Mouse (Mus musculus) MEL (cell line): ENCODE results near the gene Gm49342. TPM values are rescaled to one million over a fixed set of nuclear protein-coding genes. Genes with fewer than 3 reads are reported as not detected.

Source experiments
- DNase-seq: peaks from one replicate; pipeline ENCODE4 v3.0.0; 2011; ENCODE audit warnings: low read depth, low spot score
- H3K27ac ChIP-seq: 2 replicates; pipeline ENCODE4 v1.5.1; 2012; ENCODE audit warnings: low read depth, mild to moderate bottlenecking, control low read depth, low read length, moderate library complexity; ENCODE audit not compliant: control insufficient read depth
- H3K27me3 ChIP-seq, 2 experiments: fragments of 150-350 bp in 1 of 2; sonication (generic) in 1 of 2; 2 replicates each; pipeline ENCODE4 v1.6.1; 2012; ENCODE audit warnings: low read length in 2 of 2, mild to moderate bottlenecking in 2 of 2, improper control_type of control experiment in 1 of 2, moderate library complexity in 1 of 2; ENCODE audit not compliant: insufficient read depth in 2 of 2, control insufficient read depth in 1 of 2
- H3K36me3 ChIP-seq, 2 experiments: 2 replicates each; pipeline ENCODE4 v1.6.1; 2012 to 2014; ENCODE audit warnings: low read length in 2 of 2, improper control_type of control experiment in 1 of 2, inconsistent platforms in 1 of 2, mild to moderate bottlenecking in 1 of 2; ENCODE audit not compliant: insufficient read depth in 2 of 2, control insufficient read depth in 1 of 2
- H3K4me1 ChIP-seq, 2 experiments: fragments of 150-350 bp in 1 of 2; sonication (generic) in 1 of 2; 2 replicates each; pipeline ENCODE4 v1.6.1; 2012; ENCODE audit warnings: low read length in 2 of 2, improper control_type of control experiment in 1 of 2, mild to moderate bottlenecking in 1 of 2; ENCODE audit not compliant: insufficient read depth in 2 of 2, control insufficient read depth in 1 of 2
- H3K4me3 ChIP-seq, 2 experiments: fragments of 150-350 bp in 1 of 2; sonication (generic) in 1 of 2; 2 replicates each; pipeline ENCODE4 v1.5.1; 2012; ENCODE audit warnings: low read depth in 2 of 2, low read length in 2 of 2, mild to moderate bottlenecking in 2 of 2, moderate library complexity in 2 of 2, control low read depth in 1 of 2, improper control_type of control experiment in 1 of 2; ENCODE audit not compliant: control insufficient read depth in 1 of 2, insufficient read depth in 1 of 2
- H3K79me2 ChIP-seq: 2 replicates; pipeline ENCODE4 v1.6.1; 2012; ENCODE audit warnings: mild to moderate bottlenecking, low read length, moderate library complexity; ENCODE audit not compliant: control insufficient read depth, poor library complexity, insufficient read depth
- H3K9ac ChIP-seq: 2 replicates; pipeline ENCODE4 v1.6.1; 2012; ENCODE audit warnings: low read depth, mild to moderate bottlenecking, control low read depth, low read length, moderate library complexity; ENCODE audit not compliant: control insufficient read depth, poor library complexity, severe bottlenecking
- H3K9me3 ChIP-seq: fragments of 150-350 bp; sonication (generic); replicated peaks from 2 replicates; pipeline ENCODE4 v1.6.1; 2012; ENCODE audit warnings: mild to moderate bottlenecking, low read length, improper control_type of control experiment, moderate library complexity; ENCODE audit not compliant: insufficient read depth
- BHLHE40 ChIP-seq: IDR thresholded peaks from 2 replicates; pipeline ENCODE4 v1.6.1; 2012; ENCODE audit warnings: low read depth, mild to moderate bottlenecking, inconsistent platforms, low read length, improper control_type of control experiment, borderline replicate concordance
- CHD2 ChIP-seq: IDR thresholded peaks from 2 replicates; pipeline ENCODE4 v1.6.1; 2011; ENCODE audit warnings: low read length, improper control_type of control experiment
- E2F4 ChIP-seq: IDR thresholded peaks from 2 replicates; pipeline ENCODE4 v1.6.1; 2011; ENCODE audit warnings: low read depth, low read length, improper control_type of control experiment, borderline replicate concordance
- ELF1 ChIP-seq: IDR thresholded peaks from 2 replicates; pipeline ENCODE4 v1.6.1; 2014; ENCODE audit warnings: low read depth, mild to moderate bottlenecking, inconsistent platforms, low read length, improper control_type of control experiment, moderate library complexity
- EP300 ChIP-seq, 2 experiments: IDR thresholded peaks; 2 replicates each; pipeline ENCODE4 v1.6.1; 2011; ENCODE audit warnings: improper control_type of control experiment in 2 of 2, low read length in 2 of 2, low read depth in 1 of 2, mild to moderate bottlenecking in 1 of 2
- GATA1 ChIP-seq: IDR thresholded peaks from 2 replicates; pipeline ENCODE4 v1.6.1; 2011; ENCODE audit warnings: low read depth, low read length, improper control_type of control experiment
- JUND ChIP-seq: IDR thresholded peaks from 2 replicates; pipeline ENCODE4 v1.6.1; 2011; ENCODE audit warnings: low read depth, mild to moderate bottlenecking, improper control_type of control experiment, low read length
- KAT2A ChIP-seq: conservative IDR thresholded peaks from 2 replicates; pipeline ENCODE4 v1.6.1; 2012; ENCODE audit warnings: low read depth, low read length, improper control_type of control experiment, inconsistent platforms
- MAX ChIP-seq: IDR thresholded peaks from 2 replicates; pipeline ENCODE4 v1.6.1; 2011; ENCODE audit warnings: low read length, improper control_type of control experiment
- MAZ ChIP-seq: IDR thresholded peaks from 2 replicates; pipeline ENCODE4 v1.6.1; 2012; ENCODE audit warnings: low read depth, mild to moderate bottlenecking, inconsistent platforms, low read length, improper control_type of control experiment
- MXI1 ChIP-seq: IDR thresholded peaks from 2 replicates; pipeline ENCODE4 v1.6.1; 2011; ENCODE audit warnings: mild to moderate bottlenecking, low read depth, low read length, improper control_type of control experiment
- MYB ChIP-seq: IDR thresholded peaks from 2 replicates; pipeline ENCODE4 v1.6.1; 2011; ENCODE audit warnings: mild to moderate bottlenecking, low read depth, low read length, improper control_type of control experiment
- MYC ChIP-seq: IDR thresholded peaks from 2 replicates; pipeline ENCODE4 v1.6.1; 2011; ENCODE audit warnings: low read depth, mild to moderate bottlenecking, low read length, improper control_type of control experiment, moderate library complexity
- POLR2AphosphoS2 ChIP-seq: IDR thresholded peaks from 2 replicates; pipeline ENCODE4 v1.6.1; 2011; ENCODE audit warnings: low read length, improper control_type of control experiment
- POLR2AphosphoS5 ChIP-seq: IDR thresholded peaks from 2 replicates; pipeline ENCODE4 v1.6.1; 2012; ENCODE audit warnings: low read depth, borderline replicate concordance, mild to moderate bottlenecking, inconsistent platforms, low read length, moderate library complexity, mixed read lengths
- RAD21 ChIP-seq: IDR thresholded peaks from 2 replicates; pipeline ENCODE4 v1.6.1; 2011; ENCODE audit warnings: mild to moderate bottlenecking, low read depth, low read length, improper control_type of control experiment
- RCOR1 ChIP-seq: IDR thresholded peaks from 2 replicates; pipeline ENCODE4 v1.6.1; 2012; ENCODE audit warnings: low read depth, mild to moderate bottlenecking, inconsistent platforms, low read length, improper control_type of control experiment
- TAL1 ChIP-seq: IDR thresholded peaks from 2 replicates; pipeline ENCODE4 v1.6.1; 2012; ENCODE audit warnings: mild to moderate bottlenecking, inconsistent platforms, low read length, moderate library complexity, mixed read lengths
- TBP ChIP-seq: IDR thresholded peaks from 2 replicates; pipeline ENCODE4 v1.8.0; 2011; ENCODE audit warnings: low read depth, low read length, improper control_type of control experiment
- TCF12 ChIP-seq: IDR thresholded peaks from 2 replicates; pipeline ENCODE4 v1.6.1; 2014; ENCODE audit warnings: low read depth, mild to moderate bottlenecking, inconsistent platforms, low read length, improper control_type of control experiment, moderate library complexity
- USF1 ChIP-seq: IDR thresholded peaks from 2 replicates; pipeline ENCODE4 v1.6.1; 2014; ENCODE audit warnings: low read depth, mild to moderate bottlenecking, inconsistent platforms, low read length, improper control_type of control experiment, moderate library complexity
- ZC3H11A ChIP-seq: IDR thresholded peaks from 2 replicates; pipeline ENCODE4 v1.6.1; 2012; ENCODE audit warnings: low read depth, mild to moderate bottlenecking, inconsistent platforms, low read length, improper control_type of control experiment
- ZMIZ1 ChIP-seq: IDR thresholded peaks from 2 replicates; pipeline ENCODE4 v1.6.1; 2012; ENCODE audit warnings: low read depth, mild to moderate bottlenecking, inconsistent platforms, low read length, improper control_type of control experiment, moderate library complexity
- ZNF384 ChIP-seq: IDR thresholded peaks from 2 replicates; pipeline ENCODE4 v1.6.1; 2012; ENCODE audit warnings: low read depth, mild to moderate bottlenecking, inconsistent platforms, low read length, improper control_type of control experiment
- polyA plus RNA-seq, 2 experiments: library from polyadenylated mRNA; stranded (reverse) in 1 of 2; unstranded in 1 of 2; fragments of >175 nt in 1 of 2; fragments of >200 nt in 1 of 2; gene quantifications; 2 replicates each; pipeline versions ENCODE4 v1.2.1 to v1.2.4; 2012; ENCODE audit warnings: low replicate concordance in 2 of 2, low read depth in 1 of 2; ENCODE audit not compliant: insufficient read length in 2 of 2, insufficient read depth in 1 of 2, missing spikeins in 1 of 2
- total RNA-seq: library from RNA; depleted of rRNA; stranded (reverse); fragments of 300-350 nt; gene quantifications from 2 replicates; pipeline ENCODE4 v1.2.3, GENCODE M21; 2012

The Gm49342 gene
- total and polyA plus RNA-seq, 3 experiments = 14.5 to 45.2 TPM; not detected in 1

DNA sequence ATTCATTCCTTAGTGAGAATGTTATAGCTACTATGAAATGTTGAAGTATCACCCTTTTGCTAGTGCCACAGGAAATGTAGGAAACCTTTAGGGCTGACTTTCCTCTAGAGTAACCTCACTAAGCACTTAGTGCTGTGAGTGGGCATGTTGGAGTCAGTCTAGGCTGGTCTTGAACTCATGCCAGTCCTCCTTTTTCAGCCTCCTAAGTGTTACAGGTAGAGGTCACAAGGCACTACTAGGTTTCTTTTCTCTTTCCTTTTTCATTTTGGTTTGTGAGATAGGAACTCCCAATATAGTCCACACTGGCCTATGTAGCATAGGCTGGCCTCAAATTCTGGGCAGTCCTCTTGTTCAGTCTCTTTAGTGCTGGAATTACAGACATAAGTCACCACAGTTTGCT, 48.9 kb upstream of the Gm49342 start:
- H3K36me3 ChIP-seq = no peaks in the 10 kb centered on the region
- H3K9ac ChIP-seq = no peak overlapping the region
- H3K4me1 ChIP-seq = peaks cover 0 to 6% of the 10 kb centered on the region in 2 experiments; a peak in 2 of 4 replicates
- no peak for DNase-seq
- no peaks in the 10 kb centered on the region; a peak in 2 of 4 replicates for H3K27me3 ChIP-seq
- no peaks in the 10 kb centered on the region for H3K9me3 ChIP-seq
- TF ChIP-seq ZNF384 (no peak), TCF12 (no peak), E2F4 (no peak), EP300 (IDR thresholded peaks at IDR 0.05; ENCODE audit: low read depth in 1 of 2, low read length in 2 of 2) (no peak), MYB (no peak), KAT2A (no peak), MAZ (no peak), RCOR1 (no peak), MYC (no peak), GATA1 (no peak), ZC3H11A (no peak), TAL1 (no peak), POLR2AphosphoS2 (no peak), POLR2AphosphoS5 (no peak), CHD2 (no peak), ZMIZ1 (no peak)
- no peaks in the 10 kb centered on the region for H3K79me2 ChIP-seq
- H3K27ac ChIP-seq = no peak overlapping the region
- H3K4me3 ChIP-seq = no peak overlapping the region

DNA sequence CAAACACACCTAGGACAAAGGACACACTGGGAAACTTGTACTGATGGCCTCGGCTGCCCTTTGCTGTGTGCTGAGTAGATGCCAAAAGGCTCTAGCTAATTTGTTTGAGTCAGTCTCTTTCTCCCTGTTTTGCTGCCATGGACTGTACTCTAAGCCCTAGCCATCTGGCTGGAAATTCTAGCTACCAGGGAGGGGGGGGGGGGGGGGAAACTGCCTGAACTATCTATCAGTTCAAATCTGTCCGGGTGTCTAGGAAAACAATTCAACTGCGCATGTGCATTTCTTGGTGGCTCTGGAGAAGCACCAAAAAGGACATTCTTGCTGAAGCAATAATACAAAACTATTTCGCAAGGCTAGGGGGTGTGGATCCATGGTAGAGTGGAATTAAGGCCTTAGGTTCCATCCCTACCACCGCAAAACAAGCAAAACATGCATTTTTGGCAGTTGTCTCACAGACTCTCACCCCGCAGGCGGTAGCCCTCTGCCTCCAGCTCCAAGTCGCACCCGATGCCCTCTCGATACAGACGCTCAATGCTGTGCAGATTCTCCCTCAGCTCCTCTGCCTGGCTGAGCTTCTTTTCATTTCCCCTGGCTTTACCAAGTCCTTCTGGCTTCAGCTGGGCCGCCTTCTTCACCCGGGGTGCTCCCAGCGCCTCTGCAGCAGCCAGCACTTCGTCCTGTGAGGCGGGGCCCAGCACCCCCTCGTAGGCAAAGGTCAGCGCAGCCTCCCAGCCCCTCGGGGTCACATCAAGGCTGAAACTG, 48.2 kb upstream of the Gm49342 start:
- Histone ChIP-seq H3K27ac (no peak overlapping the region), H3K36me3 (no peaks in the 10 kb centered on the region), H3K9me3 (no peaks in the 10 kb centered on the region), H3K27me3 (no peaks in the 10 kb centered on the region; a peak in 2 of 4 replicates), H3K4me1 (peaks cover 0 to 6% of the 10 kb centered on the region in 2 experiments; a peak in 2 of 4 replicates), H3K9ac (no peak overlapping the region), H3K4me3 (no peak overlapping the region), H3K79me2 (no peaks in the 10 kb centered on the region)
- no peak for DNase-seq
- TF ChIP-seq BHLHE40 (no peak), TBP (no peak), RCOR1 (no peak), JUND (no peak), CHD2 (no peak), MYC (no peak), MXI1 (no peak), MYB (no peak), MAX (no peak), ELF1 (no peak), RAD21 (no peak), TCF12 (no peak), USF1 (no peak), E2F4 (no peak)
